Mouse (Mus musculus) kidney, adult 10 weeks (tissue): Measurements from ENCODE around the gene Tymp. TPM values are rescaled to one million over a fixed set of nuclear protein-coding genes. Genes with fewer than 3 reads are reported as not detected.

ENCODE experiments used
- polyA plus RNA-seq: library from polyadenylated mRNA; stranded (reverse); fragments of 350-450 nt; fragmentation: Illumina TruSeq; extraction: RNeasy Lipid Tissue Mini Kit (QIAGEN cat#74804); gene quantifications from one replicate; pipeline ENCODE4 v1.2.3, GENCODE M21; 2014; ENCODE audit warnings: low read depth, low replicate concordance

Tymp gene
- not detected for polyA plus RNA-seq

DNA sequence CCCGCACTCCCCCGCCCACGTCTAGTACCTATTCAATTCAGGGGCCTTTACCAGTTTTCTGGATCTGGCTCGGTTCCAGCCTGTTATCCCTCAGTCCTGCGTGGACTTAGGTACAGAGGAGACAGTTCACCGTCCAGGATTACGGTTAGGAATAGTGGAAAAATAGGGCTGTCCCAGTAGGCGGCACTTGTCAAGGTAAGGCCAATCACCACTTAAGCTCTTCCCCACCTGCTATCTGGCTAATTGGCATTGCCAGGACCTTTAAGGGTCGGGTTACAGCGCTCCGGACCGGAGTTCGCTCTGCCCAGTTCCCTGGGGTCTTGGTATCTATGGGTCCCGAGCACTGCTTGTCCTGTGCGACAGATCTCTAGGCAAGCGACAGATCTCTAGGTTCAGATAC is at the start of gene Tymp:
TSS of gene Tymp (minus strand) at position 83 of the 400 bp plus-strand sequence.

GRCm38 (mm10) chr15:89425711-89426121 is 48.9 kb upstream of the Tymp start, which contains the start of gene Cpt1b:
Gene Cpt1b, minus strand, starts transcription at chr15:89425863.

DNA sequence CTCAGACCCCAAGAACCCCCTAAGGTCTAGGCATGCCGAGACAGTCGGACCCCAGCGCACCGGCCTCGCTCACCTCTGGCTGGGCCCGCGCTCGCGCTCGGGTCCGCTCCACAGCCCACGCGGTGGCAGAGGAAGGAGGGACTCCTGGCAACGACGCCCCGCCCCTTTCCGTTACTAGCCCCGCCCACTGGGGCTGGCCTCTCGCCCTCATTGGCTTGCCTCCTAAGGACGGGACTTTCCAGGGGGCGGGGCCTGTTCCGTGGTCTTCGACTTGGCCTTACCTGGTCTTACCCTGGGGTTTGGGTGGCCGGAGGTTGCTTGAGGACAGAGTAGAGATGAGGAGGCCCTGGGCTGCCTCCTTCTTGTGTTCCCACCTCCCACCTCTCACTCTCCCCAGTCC is 33.3 kb upstream of the Tymp start, which contains the start of gene Syce3:
TSS of gene Syce3 (minus strand) at position 386 of the 400 bp plus-strand sequence.

GRCm38 (mm10) chr15:89384617-89385016 is 7.8 kb upstream of the Tymp start, which contains the start of gene Klhdc7b:
Gene Klhdc7b, plus strand, starts transcription at chr15:89384917.

GRCm38 (mm10) chr15:89378831-89379401 is 2.1 kb upstream of the Tymp start, which contains the start of gene Odf3b:
Gene Odf3b, minus strand, starts transcription at chr15:89379282.

DNA sequence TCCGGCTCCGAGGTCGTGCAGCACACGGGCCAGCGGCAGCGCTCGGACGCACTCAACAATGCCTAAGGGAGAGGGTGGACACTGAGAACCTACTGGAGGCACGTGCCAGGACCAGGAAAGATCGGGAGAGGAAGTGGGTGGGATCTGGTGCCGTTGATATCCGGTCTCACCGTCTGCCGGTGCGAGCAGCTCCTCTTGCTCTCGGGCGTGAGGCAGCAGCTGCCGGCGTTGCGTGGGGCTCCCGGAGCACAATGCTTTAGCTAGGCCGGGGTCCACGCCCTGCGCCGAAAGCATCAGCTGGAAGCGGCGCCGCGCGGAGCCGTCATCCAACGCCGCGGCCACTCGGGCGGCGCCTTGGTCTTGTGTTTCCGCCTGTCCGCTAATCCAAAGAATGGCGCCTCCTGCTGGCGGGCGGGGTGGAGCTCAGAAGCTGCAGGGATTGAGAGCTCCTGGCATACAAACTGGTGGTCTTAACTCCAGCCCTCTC is 3.0 kb downstream of the Tymp start, which contains the start of gene Sco2:
TSS of gene Sco2 (minus strand) at position 85 of the 487 bp plus-strand sequence.

GRCm38 (mm10) chr15:89355241-89356187 is 21.3 kb downstream of the Tymp start, which contains the start of the genes Lmf2 and Ncaph2:
Gene Lmf2, minus strand, starts transcription at chr15:89355659.
Gene Ncaph2, plus strand, starts transcription at chr15:89355719.

GRCm38 (mm10) chr15:89334271-89334670 is 42.6 kb downstream of the Tymp start, which contains the start of gene Miox:
Gene Miox, plus strand, starts transcription at chr15:89334398.

GRCm38 (mm10) chr15:89322670-89323522 is 53.9 kb downstream of the Tymp start, which contains the start of gene Adm2:
Gene Adm2, plus strand, starts transcription at chr15:89322720.

Other genes starting within 250 kb of the Tymp start
- gene Hdac10, start 248.3 kb downstream of the Tymp start, polyA plus RNA-seq = 0.32 TPM
- 0.97 TPM for gene Mapk12, start 236.3 kb downstream of the Tymp start, polyA plus RNA-seq
- gene Mapk11, start 227.4 kb downstream of the Tymp start, polyA plus RNA-seq = not detected
- 6.3 TPM for gene Plxnb2, start 196.3 kb downstream of the Tymp start, polyA plus RNA-seq
- 0.12 TPM for gene Dennd6b, start 180.5 kb downstream of the Tymp start, polyA plus RNA-seq
- 8.4 TPM for gene Ppp6r2, start 165.5 kb downstream of the Tymp start, polyA plus RNA-seq
- gene Sbf1, start 61.7 kb downstream of the Tymp start, polyA plus RNA-seq = 1.9 TPM
- not detected for gene Adm2, start 54.3 kb downstream of the Tymp start, polyA plus RNA-seq
- gene Miox, start 42.6 kb downstream of the Tymp start, polyA plus RNA-seq = 255 TPM
- 0.93 TPM for gene Lmf2, start 21.4 kb downstream of the Tymp start, polyA plus RNA-seq
- 9.6 TPM for gene Ncaph2, start 21.3 kb downstream of the Tymp start, polyA plus RNA-seq
- gene Sco2, start 3.2 kb downstream of the Tymp start, polyA plus RNA-seq = 1.4 TPM
- gene Odf3b, start 2.2 kb upstream of the Tymp start, polyA plus RNA-seq = not detected
- not detected for gene Klhdc7b, start 7.9 kb upstream of the Tymp start, polyA plus RNA-seq
- not detected for gene Syce3, start 33.5 kb upstream of the Tymp start, polyA plus RNA-seq
- 1.7 TPM for gene Cpt1b, start 48.8 kb upstream of the Tymp start, polyA plus RNA-seq
- gene C730034F03Rik, start 52.5 kb upstream of the Tymp start, polyA plus RNA-seq = 0.61 TPM
- not detected for gene Gm44502, start 52.7 kb upstream of the Tymp start, polyA plus RNA-seq
- 27.7 TPM for gene Chkb, start 52.9 kb upstream of the Tymp start, polyA plus RNA-seq
- gene Mapk8ip2, start 76.9 kb upstream of the Tymp start, polyA plus RNA-seq = 0.08 TPM
- 2.9 TPM for gene Arsa, start 100.4 kb upstream of the Tymp start, polyA plus RNA-seq
- 0.36 TPM for gene Shank3, start 122.6 kb upstream of the Tymp start, polyA plus RNA-seq
- gene Acr, start 191.3 kb upstream of the Tymp start, polyA plus RNA-seq = not detected
- gene Rabl2, start 214.9 kb upstream of the Tymp start, polyA plus RNA-seq = 10.5 TPM